Mouse (Mus musculus) ES-Bruce4 (cell line): ENCODE results near the gene Apobr. TPM values are rescaled to one million over a fixed set of nuclear protein-coding genes. Genes with fewer than 3 reads are reported as not detected.

Experiments
- H3K27ac ChIP-seq: 2 replicates; pipeline ENCODE4 v1.5.1; 2012; ENCODE audit warnings: low read length, inconsistent platforms; ENCODE audit not compliant: insufficient read depth
- H3K27me3 ChIP-seq: 2 replicates; pipeline ENCODE4 v1.6.1; 2012; ENCODE audit warnings: mild to moderate bottlenecking, low read length, inconsistent platforms; ENCODE audit not compliant: control insufficient read depth, poor library complexity, insufficient read depth, severe bottlenecking
- H3K36me3 ChIP-seq: 2 replicates; pipeline ENCODE4 v1.6.1; 2012; ENCODE audit warnings: inconsistent platforms, mild to moderate bottlenecking, low read length, moderate library complexity; ENCODE audit not compliant: control insufficient read depth, poor library complexity, insufficient read depth, severe bottlenecking
- H3K4me1 ChIP-seq: one replicate; pipeline ENCODE4 v1.8.1; 2011; ENCODE audit warnings: low read length; ENCODE audit not compliant: control insufficient read depth, insufficient read depth
- H3K4me3 ChIP-seq: 2 replicates; pipeline ENCODE4 v1.5.1; 2011; ENCODE audit warnings: low read depth, mild to moderate bottlenecking, low read length
- H3K9ac ChIP-seq: 2 replicates; pipeline ENCODE4 v1.6.1; 2012; ENCODE audit warnings: low read depth, mild to moderate bottlenecking, inconsistent platforms; ENCODE audit not compliant: poor library complexity, severe bottlenecking
- H3K9me3 ChIP-seq: replicated peaks from 2 replicates; pipeline ENCODE4 v1.6.1; 2012; ENCODE audit warnings: mild to moderate bottlenecking, low read length, inconsistent platforms; ENCODE audit not compliant: control insufficient read depth, poor library complexity, insufficient read depth, severe bottlenecking
- CTCF ChIP-seq: IDR thresholded peaks from one replicate; pipeline ENCODE4 v1.8.1; 2011; ENCODE audit warnings: low read depth, low read length
- EP300 ChIP-seq: IDR thresholded peaks from 2 replicates; pipeline ENCODE4 v1.6.1; 2011; ENCODE audit warnings: low read depth, low read length; ENCODE audit not compliant: insufficient read depth
- POLR2A ChIP-seq: IDR thresholded peaks from one replicate; pipeline ENCODE4 v1.8.1; 2011; ENCODE audit warnings: low read length; ENCODE audit not compliant: insufficient read depth
- polyA plus RNA-seq: library from polyadenylated mRNA; stranded (reverse); fragments of >200 nt; gene quantifications from 2 replicates; pipeline ENCODE4 v1.2.4, GENCODE M21; 2011; ENCODE audit warnings: low read depth; ENCODE audit not compliant: missing spikeins, insufficient read depth, insufficient read length

The Apobr gene
- polyA plus RNA-seq, 1 experiment: 2.0 TPM

DNA sequence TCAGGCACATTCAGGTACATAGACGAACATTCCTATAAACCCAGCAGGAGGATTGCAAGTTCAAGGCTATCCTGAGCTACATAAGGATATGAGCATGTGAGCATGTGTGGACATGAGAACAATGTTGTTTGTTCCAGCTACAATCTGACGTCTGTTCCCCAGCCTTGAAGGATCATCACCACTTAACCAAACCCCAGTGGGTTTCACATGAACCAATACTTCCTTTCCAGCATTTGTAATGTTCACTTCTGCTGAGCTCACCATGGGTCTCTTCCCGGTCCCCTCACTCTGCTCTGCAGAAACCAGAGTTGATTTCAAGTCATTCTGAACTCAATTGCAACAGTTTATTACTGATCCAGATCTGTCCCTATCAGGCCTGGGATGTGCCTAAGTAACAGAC, 17.9 kb downstream of the Apobr start:
- H3K9ac ChIP-seq: no peak overlapping the region
- H3K4me3 ChIP-seq: no peak overlapping the region

DNA sequence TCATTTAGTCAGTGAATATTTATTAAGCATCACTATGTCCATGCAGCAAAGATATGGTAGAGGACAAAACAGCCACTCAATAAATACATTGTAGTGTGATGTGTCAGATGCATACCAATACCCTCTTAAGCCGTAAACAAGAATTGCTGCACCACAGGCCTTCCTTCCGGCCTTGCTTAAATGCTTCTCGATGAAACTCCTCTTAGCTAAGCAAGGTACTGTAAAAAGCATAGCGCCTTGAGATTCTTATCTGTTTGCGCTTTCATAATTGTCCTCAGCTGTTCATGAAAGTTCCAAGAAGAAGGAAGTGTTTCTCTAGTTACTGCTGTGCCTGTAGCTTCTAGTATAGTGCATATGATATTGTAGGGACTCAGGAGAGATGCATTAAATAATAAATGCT, 21.9 kb downstream of the Apobr start:
- Histone ChIP-seq H3K9ac (no peak overlapping the region), H3K27ac (no peak overlapping the region), H3K4me1 (no peaks in the 10 kb centered on the region), H3K36me3 (no peaks in the 10 kb centered on the region), H3K4me3 (no peak overlapping the region), H3K27me3 (no peaks in the 10 kb centered on the region), H3K9me3 (no peaks in the 10 kb centered on the region)
- TF ChIP-seq EP300 (no peak), POLR2A (no peak), CTCF (no peak)

More for the DNA sequence above, 17.9 kb downstream of the Apobr start:
- no peak for TF ChIP-seq POLR2A
- no peak for TF ChIP-seq CTCF
- Histone ChIP-seq H3K9me3 (no peaks in the 10 kb centered on the region), H3K4me1 (no peaks in the 10 kb centered on the region), H3K27ac (no peak overlapping the region), H3K36me3 (no peaks in the 10 kb centered on the region), H3K27me3 (no peaks in the 10 kb centered on the region)

DNA sequence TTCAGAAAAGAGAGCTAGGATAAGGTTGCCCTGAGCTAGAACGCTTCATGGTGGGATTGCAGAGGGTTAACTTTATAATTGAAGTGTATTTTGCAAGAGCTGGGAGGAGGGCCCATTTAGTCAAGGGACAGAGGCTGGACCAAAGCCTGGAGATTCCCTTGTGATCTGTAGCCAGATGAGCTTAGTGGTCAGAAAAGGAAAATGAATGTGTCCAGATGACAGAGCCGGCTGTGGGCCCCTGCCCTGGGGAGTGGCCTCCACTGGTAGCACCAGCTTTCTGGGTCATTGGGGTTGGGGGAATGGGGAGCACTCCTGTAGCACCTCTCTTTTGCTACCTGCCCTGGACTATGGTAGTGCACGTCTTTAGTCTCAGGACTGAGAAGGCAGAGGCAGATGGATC, 22.3 kb downstream of the Apobr start:
- H3K36me3 ChIP-seq: no peaks in the 10 kb centered on the region
- H3K4me3 ChIP-seq: no peak overlapping the region
- H3K4me1 ChIP-seq: no peaks in the 10 kb centered on the region
- H3K9ac ChIP-seq: no peak overlapping the region
- H3K27me3 ChIP-seq: no peaks in the 10 kb centered on the region
- H3K9me3 ChIP-seq: no peaks in the 10 kb centered on the region
- TF ChIP-seq POLR2A (no peak), CTCF (no peak), EP300 (no peak)
- H3K27ac ChIP-seq: no peak overlapping the region

DNA sequence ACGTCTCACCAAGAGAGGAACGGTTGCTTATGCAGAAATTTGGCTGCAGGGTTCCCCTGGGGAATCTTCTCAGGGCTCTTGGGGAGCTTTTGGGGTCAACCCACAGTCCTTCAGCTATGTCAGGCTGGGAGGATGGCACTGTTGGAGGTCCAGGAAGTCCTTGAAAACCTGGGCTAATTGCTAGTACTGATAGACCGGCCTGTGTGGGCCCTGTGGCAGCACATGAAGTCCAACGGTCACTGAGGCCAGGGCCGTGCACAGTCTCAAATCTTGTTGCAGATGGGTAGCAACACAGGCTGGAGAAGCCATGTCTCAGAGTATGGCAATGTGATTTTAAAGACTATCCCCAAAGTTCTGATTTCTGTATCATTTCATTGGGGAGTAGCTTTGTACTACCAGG, 23.1 kb downstream of the Apobr start:
- H3K27ac ChIP-seq: no peak overlapping the region
- TF ChIP-seq POLR2A (no peak), EP300 (no peak), CTCF (no peak)
- H3K4me1 ChIP-seq: no peaks in the 10 kb centered on the region
- no peaks in the 10 kb centered on the region for H3K36me3 ChIP-seq
- no peak overlapping the region for H3K4me3 ChIP-seq
- H3K27me3 ChIP-seq: no peaks in the 10 kb centered on the region
- no peaks in the 10 kb centered on the region for H3K9me3 ChIP-seq
- no peak overlapping the region for H3K9ac ChIP-seq

DNA sequence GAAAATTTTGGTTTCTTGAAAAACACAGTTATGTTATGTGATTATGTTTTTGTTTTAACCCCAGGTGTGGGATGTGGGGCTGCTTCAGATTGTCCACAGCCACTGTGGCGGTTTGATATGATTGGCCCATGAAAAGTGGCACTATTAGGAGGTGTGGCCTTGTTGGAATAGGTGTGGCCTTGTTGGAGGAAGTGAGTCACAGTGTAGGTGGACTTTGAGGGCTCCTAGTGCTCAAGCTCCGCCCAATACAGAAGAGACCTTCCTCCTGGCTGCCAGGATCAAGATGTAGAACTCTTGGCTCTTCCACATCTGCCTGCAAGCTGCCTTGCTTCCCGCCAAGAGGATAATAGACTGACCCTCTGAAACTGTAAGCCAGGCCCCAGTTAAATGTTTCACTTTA, 28.0 kb downstream of the Apobr start:
- Histone ChIP-seq H3K4me1 (no peaks in the 10 kb centered on the region), H3K9ac (no peak overlapping the region), H3K36me3 (no peaks in the 10 kb centered on the region), H3K27ac (no peak overlapping the region), H3K9me3 (no peaks in the 10 kb centered on the region), H3K27me3 (no peaks in the 10 kb centered on the region), H3K4me3 (no peak overlapping the region)
- TF ChIP-seq CTCF (no peak), POLR2A (no peak), EP300 (no peak)

DNA sequence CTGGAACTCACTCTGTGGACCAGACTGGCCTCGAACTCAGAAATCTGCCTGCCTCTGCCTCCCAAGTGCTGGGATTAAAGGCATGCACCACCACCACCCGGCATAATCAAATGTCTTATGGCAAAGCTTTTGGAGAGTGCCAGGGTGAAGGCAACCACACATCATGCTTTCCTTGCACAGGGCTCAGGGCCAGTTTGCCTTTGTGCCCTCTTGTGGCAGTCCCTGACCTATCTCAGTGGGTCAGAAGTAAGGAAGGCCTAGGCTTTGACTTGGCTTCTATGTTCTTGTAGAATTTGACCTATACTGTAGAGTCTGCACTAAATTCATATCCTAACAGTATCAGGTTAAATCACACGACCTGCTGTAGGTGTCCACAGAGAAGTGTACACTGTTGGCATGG, 32.0 kb downstream of the Apobr start:
- H3K4me1 ChIP-seq: no peaks in the 10 kb centered on the region
- H3K4me3 ChIP-seq: no peak overlapping the region
- H3K27ac ChIP-seq: no peak overlapping the region
- no peaks in the 10 kb centered on the region for H3K27me3 ChIP-seq
- no peaks in the 10 kb centered on the region for H3K9me3 ChIP-seq
- H3K9ac ChIP-seq: no peak overlapping the region
- no peak for TF ChIP-seq CTCF
- no peak for TF ChIP-seq POLR2A
- no peak for TF ChIP-seq EP300
- H3K36me3 ChIP-seq: no peaks in the 10 kb centered on the region
